Mouse (Mus musculus) neutrophil, adult 5-6 weeks (primary cell): Measurements from ENCODE around the gene Fam169b. TPM values are rescaled to one million over a fixed set of nuclear protein-coding genes. Genes with fewer than 3 reads are reported as not detected.

Experiments
- ATAC-seq: fragments of 151-379, 151-347 bp; 2 replicates; pipeline ENCODE4 v1.8.0; 2017; ENCODE audit warnings: mild to moderate bottlenecking, moderate TSS enrichment; ENCODE audit not compliant: insufficient number of reproducible peaks, poor library complexity, low FRiP score, severe bottlenecking; ENCODE audit errors: extremely low read depth
- total RNA-seq: library from RNA; stranded (forward); fragments of 200-1000 nt; gene quantifications from 2 replicates; pipeline ENCODE4 v1.2.3, GENCODE M21; 2017

The Fam169b gene
- 50.5 and 52.1 TPM in 2 replicates for total RNA-seq

GRCm38 (mm10) chr7:68273515-68273914, at the start of gene Fam169b:
Gene Fam169b (plus strand): TSS chr7:68273839.
- ATAC-seq, result no peak

- ATAC-seq, result no peak
These were observed 49.6 kb upstream of the Fam169b start for GRCm38 (mm10) chr7:68224006-68224405.

DNA sequence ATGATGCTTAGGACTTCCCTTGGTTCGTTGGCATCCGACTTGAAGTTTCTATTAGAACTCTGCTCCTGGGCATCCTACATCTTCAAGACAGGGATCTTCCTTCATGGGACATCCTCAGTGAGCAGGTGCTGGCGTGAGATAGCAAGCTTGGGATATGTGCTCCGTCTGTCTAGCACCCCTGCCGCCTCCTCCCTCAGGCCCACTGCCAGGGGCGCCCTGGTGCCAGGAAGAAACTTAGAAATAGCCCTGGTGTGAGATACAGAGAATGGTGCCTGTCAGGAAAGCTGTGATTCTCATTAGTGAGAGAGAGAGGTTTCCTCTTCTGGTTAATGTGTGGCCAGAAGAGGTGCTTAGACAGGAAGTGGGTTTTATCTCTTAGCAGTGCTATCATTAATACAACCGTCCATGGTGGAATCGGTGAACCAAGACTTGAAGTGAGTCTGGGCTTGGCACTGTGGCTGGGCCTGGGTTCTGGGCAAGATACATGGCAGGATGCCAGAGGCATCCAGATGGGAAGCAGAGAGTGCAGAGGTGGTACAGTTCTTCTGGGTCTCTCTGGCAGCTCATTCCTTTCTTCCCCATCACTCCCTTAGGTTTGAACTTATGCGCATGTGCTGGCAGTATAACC, 48.1 kb upstream of the Fam169b start:
- ATAC-seq, result 0 out of 2 replicates have a peak, but pooled peaks have one; percentile 13

DNA sequence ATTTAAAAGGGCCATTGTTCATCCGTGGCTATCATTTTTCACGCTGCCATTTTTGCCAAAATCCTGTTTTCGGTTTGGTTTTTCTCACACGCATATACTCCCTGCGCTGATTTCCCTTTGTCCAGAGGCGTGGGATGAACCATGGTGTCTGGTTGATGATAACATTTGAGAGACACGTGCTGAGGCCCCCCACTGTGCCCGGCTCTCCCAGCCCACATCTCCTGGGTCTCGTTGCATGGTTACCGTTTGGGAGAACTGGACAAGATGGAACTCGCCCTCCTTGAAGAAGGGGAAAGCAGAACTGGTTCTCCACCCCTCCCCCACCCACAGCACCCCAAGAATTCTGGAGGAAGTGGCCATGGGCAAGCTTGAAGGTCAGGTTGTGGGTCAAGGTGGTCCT, 46.6 kb upstream of the Fam169b start:
- ATAC-seq, result no peak

DNA sequence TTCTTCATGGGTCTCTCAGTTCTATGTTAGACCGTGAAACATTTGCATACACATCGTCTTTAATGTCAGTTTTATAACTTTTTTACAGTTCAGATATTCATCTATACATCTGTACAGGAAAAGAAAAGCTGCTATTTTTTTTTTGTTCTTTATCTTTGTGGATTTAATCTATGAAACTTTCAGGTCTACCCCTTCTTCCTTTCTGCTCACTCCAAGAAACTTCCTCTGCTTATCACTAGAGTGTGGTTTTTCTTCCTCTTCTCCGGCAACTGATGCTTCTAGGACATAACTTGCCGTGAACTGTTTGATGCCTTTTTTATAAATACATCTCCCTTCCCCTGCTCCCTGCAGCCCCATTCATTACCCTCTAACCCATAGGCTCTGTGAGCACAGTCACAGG, 46.0 kb upstream of the Fam169b start:
- no peak for ATAC-seq

GRCm38 (mm10) chr7:68228491-68228890, 45.1 kb upstream of the Fam169b start:
- ATAC-seq, result no peak

DNA sequence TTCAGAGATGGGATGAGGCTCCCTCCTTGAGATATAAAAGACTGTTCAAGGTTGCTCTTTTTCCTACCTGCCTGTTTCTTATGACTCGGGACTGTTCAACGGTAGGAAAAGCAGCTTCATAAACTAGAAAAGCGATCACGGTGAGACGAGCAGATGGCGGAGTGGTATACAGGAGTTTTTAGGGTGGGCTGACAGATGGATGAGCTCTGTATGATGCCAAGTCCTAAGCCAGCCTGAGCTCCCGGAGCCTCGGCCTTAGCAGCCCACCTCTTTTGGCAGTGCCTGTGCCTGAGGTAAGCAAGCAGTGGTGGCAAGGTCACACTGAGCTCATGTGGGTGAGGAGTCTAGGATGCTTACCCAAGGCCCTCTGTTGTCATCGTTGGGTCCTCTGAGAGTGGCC, 42.8 kb upstream of the Fam169b start:
- no peak for ATAC-seq

- no peak for ATAC-seq
These were observed 41.1 kb upstream of the Fam169b start for GRCm38 (mm10) chr7:68232521-68232920.

GRCm38 (mm10) chr7:68233619-68234223, 39.9 kb upstream of the Fam169b start:
- no peak for ATAC-seq

GRCm38 (mm10) chr7:68236817-68237216, 36.8 kb upstream of the Fam169b start:
- ATAC-seq, result no peak

- ATAC-seq, result no peak
These were observed 34.3 kb upstream of the Fam169b start for GRCm38 (mm10) chr7:68239220-68239827.

DNA sequence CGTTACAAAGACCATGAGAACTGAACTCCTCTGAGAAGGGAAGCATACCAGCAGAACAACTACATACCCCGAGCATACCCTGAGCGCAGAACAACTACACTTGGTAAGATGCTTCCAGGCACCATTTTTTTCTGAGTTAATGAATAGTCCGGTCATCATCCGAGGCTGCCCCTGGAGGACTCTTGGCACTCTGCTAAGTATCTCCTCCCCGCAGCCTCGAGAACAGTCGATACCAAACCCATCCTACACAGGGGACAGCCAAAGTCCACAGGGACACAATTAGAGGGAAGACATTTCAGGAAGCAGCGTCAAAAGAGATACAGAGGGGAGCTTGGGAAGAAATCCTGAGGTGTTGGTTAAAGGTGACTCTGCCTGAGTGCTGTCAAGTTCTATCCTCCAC, 32.4 kb upstream of the Fam169b start:
- ATAC-seq, result no peak

- no peak for ATAC-seq
These were observed 28.0 kb upstream of the Fam169b start for GRCm38 (mm10) chr7:68245681-68246080.

DNA sequence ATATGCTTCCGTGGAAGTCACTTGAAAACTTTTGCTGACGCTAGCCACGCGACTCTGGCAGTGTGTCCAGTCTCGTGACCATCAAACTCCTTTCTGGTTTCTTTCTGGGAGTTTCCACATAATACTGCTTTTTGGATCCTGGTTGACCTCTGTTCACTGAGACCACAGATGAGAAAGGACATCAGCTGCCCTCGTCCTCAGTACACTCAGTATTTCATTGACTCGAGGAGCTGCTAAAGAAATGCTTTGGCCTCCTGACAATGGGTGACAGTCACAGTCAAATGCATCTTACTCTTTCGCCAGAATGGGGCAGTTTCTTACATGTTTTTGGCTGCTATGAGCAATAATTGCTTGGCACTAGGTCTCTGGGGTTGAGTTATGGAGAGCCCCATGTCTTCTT, 27.4 kb upstream of the Fam169b start:
- no peak for ATAC-seq

GRCm38 (mm10) chr7:68250411-68250810, 23.2 kb upstream of the Fam169b start:
- ATAC-seq, result 0 out of 2 replicates have a peak, but pooled peaks have one; percentile 13

- ATAC-seq, result no peak
These were observed 22.7 kb upstream of the Fam169b start for GRCm38 (mm10) chr7:68250902-68251301.

- no peak for ATAC-seq
These were observed 15.9 kb upstream of the Fam169b start for GRCm38 (mm10) chr7:68257767-68258166.

GRCm38 (mm10) chr7:68258326-68259150, 15.1 kb upstream of the Fam169b start:
- ATAC-seq, result no peak

GRCm38 (mm10) chr7:68259523-68260081, 14.0 kb upstream of the Fam169b start:
- ATAC-seq, result no peak
